Mouse (Mus musculus): ENCODE data around the gene Arsg. TPM values are rescaled to one million over a fixed set of nuclear protein-coding genes. Genes with fewer than 3 reads are reported as not detected.

Arsg gene
- polyA plus RNA-seq, 1 experiment from 2014 or later: 1.9 TPM

GRCm38 (mm10) chr11:109451169-109451568, 22.0 kb upstream of the Arsg start:
- Histone ChIP-seq H3K27me3 (ENCODE audit: control insufficient read depth, insufficient read depth, low read length) (no peaks in the 10 kb centered on the region), H3K27ac (replicated peaks; ENCODE audit: low read depth, low read length) (no peak overlapping the region), H3K4me1 (ENCODE audit: control insufficient read depth, insufficient read depth, low read length) (no peaks in the 10 kb centered on the region), H3K4me3 (ENCODE audit: low read depth, low read length) (no peak overlapping the region), H3K9me3 (replicated peaks; ENCODE audit: control insufficient read depth, low read length) (no peaks in the 10 kb centered on the region), H3K4me2 (ENCODE audit: low read depth, low read length) (no peak overlapping the region), H3K9ac (replicated peaks; ENCODE audit: low read length) (no peak overlapping the region), H3K36me3 (replicated peaks; ENCODE audit: control insufficient read depth, insufficient read depth, low read depth, low read length) (no peaks in the 10 kb centered on the region)
- DNase-seq (ENCODE audit: low spot score) (no peak), ATAC-seq (replicated peaks; ENCODE audit: insufficient number of reproducible peaks, low FRiP score, low TSS enrichment, low read depth) (no peak)
- WGBS: 82% methylated on average over 11 of the region's 11 CpGs

- Histone ChIP-seq H3K4me2 (ENCODE audit: low read depth, low read length) (no peak overlapping the region), H3K9me3 (replicated peaks; ENCODE audit: control insufficient read depth, low read length) (no peaks in the 10 kb centered on the region), H3K36me3 (replicated peaks; ENCODE audit: control insufficient read depth, insufficient read depth, low read depth, low read length) (no peaks in the 10 kb centered on the region), H3K27me3 (ENCODE audit: control insufficient read depth, insufficient read depth, low read length) (no peaks in the 10 kb centered on the region), H3K4me3 (ENCODE audit: low read depth, low read length) (no peak overlapping the region), H3K27ac (replicated peaks; ENCODE audit: low read depth, low read length) (no peak overlapping the region), H3K9ac (replicated peaks; ENCODE audit: low read length) (no peak overlapping the region), H3K4me1 (ENCODE audit: control insufficient read depth, insufficient read depth, low read length) (no peaks in the 10 kb centered on the region)
- 90% methylated on average over 5 of the region's 5 CpGs for WGBS
- ATAC-seq (replicated peaks; ENCODE audit: insufficient number of reproducible peaks, low FRiP score, low TSS enrichment, low read depth) (no peak), DNase-seq (ENCODE audit: low spot score) (no peak)
Observed at GRCm38 (mm10) chr11:109456261-109456660, 16.9 kb upstream of the Arsg start.

- no peak for ATAC-seq (replicated peaks; ENCODE audit: insufficient number of reproducible peaks, low FRiP score, low TSS enrichment, low read depth)
- 92% methylated on average over 11 of the region's 11 CpGs for WGBS
- Histone ChIP-seq H3K4me1 (ENCODE audit: control insufficient read depth, insufficient read depth, low read length) (no peaks in the 10 kb centered on the region), H3K9ac (replicated peaks; ENCODE audit: low read length) (no peak overlapping the region), H3K36me3 (replicated peaks; ENCODE audit: control insufficient read depth, insufficient read depth, low read depth, low read length) (no peaks in the 10 kb centered on the region), H3K27me3 (ENCODE audit: control insufficient read depth, insufficient read depth, low read length) (no peaks in the 10 kb centered on the region), H3K27ac (replicated peaks; ENCODE audit: low read depth, low read length) (no peak overlapping the region), H3K9me3 (replicated peaks; ENCODE audit: control insufficient read depth, low read length) (no peaks in the 10 kb centered on the region), H3K4me2 (ENCODE audit: low read depth, low read length) (no peak overlapping the region), H3K4me3 (ENCODE audit: low read depth, low read length) (no peak overlapping the region)
- DNase-seq (ENCODE audit: low spot score): no peak
Observed at GRCm38 (mm10) chr11:109458165-109458564, 15.0 kb upstream of the Arsg start.

- Histone ChIP-seq H3K27me3 (ENCODE audit: control insufficient read depth, insufficient read depth, low read length) (no peaks in the 10 kb centered on the region), H3K36me3 (replicated peaks; ENCODE audit: control insufficient read depth, insufficient read depth, low read depth, low read length) (no peaks in the 10 kb centered on the region)
Observed at GRCm38 (mm10) chr11:109460586-109460985, 12.6 kb upstream of the Arsg start.

GRCm38 (mm10) chr11:109465068-109465467, 8.1 kb upstream of the Arsg start:
- H3K4me2 ChIP-seq (ENCODE audit: low read depth, low read length): no peak overlapping the region
- no peak overlapping the region for H3K27ac ChIP-seq (replicated peaks; ENCODE audit: low read depth, low read length)
- H3K36me3 ChIP-seq (replicated peaks; ENCODE audit: control insufficient read depth, insufficient read depth, low read depth, low read length): no peaks in the 10 kb centered on the region
- no peaks in the 10 kb centered on the region for H3K9me3 ChIP-seq (replicated peaks; ENCODE audit: control insufficient read depth, low read length)
- H3K27me3 ChIP-seq (ENCODE audit: control insufficient read depth, insufficient read depth, low read length): no peaks in the 10 kb centered on the region
- no peak overlapping the region for H3K9ac ChIP-seq (replicated peaks; ENCODE audit: low read length)
- WGBS: 93% methylated on average over 4 of the region's 4 CpGs
- ATAC-seq (replicated peaks; ENCODE audit: insufficient number of reproducible peaks, low FRiP score, low TSS enrichment, low read depth) (no peak), DNase-seq (ENCODE audit: low spot score) (no peak)
- no peaks in the 10 kb centered on the region for H3K4me1 ChIP-seq (ENCODE audit: control insufficient read depth, insufficient read depth, low read length)
- H3K4me3 ChIP-seq (ENCODE audit: low read depth, low read length): no peak overlapping the region

More at GRCm38 (mm10) chr11:109460586-109460985, 12.6 kb upstream of the Arsg start:
- Histone ChIP-seq H3K27ac (replicated peaks; ENCODE audit: low read depth, low read length) (no peak overlapping the region), H3K4me3 (ENCODE audit: low read depth, low read length) (no peak overlapping the region), H3K4me2 (ENCODE audit: low read depth, low read length) (no peak overlapping the region), H3K4me1 (ENCODE audit: control insufficient read depth, insufficient read depth, low read length) (no peaks in the 10 kb centered on the region), H3K9me3 (replicated peaks; ENCODE audit: control insufficient read depth, low read length) (no peaks in the 10 kb centered on the region), H3K9ac (replicated peaks; ENCODE audit: low read length) (no peak overlapping the region)
- DNase-seq (ENCODE audit: low spot score) (no peak), ATAC-seq (replicated peaks; ENCODE audit: insufficient number of reproducible peaks, low FRiP score, low TSS enrichment, low read depth) (no peak)
- WGBS: 73% methylated on average over 5 of the region's 5 CpGs

- Histone ChIP-seq H3K9me3 (replicated peaks; ENCODE audit: control insufficient read depth, low read length) (no peaks in the 10 kb centered on the region), H3K4me1 (ENCODE audit: control insufficient read depth, insufficient read depth, low read length) (no peaks in the 10 kb centered on the region), H3K36me3 (replicated peaks; ENCODE audit: control insufficient read depth, insufficient read depth, low read depth, low read length) (no peaks in the 10 kb centered on the region), H3K4me2 (ENCODE audit: low read depth, low read length) (no peak overlapping the region), H3K27me3 (ENCODE audit: control insufficient read depth, insufficient read depth, low read length) (no peaks in the 10 kb centered on the region), H3K27ac (replicated peaks; ENCODE audit: low read depth, low read length) (no peak overlapping the region), H3K4me3 (ENCODE audit: low read depth, low read length) (no peak overlapping the region), H3K9ac (replicated peaks; ENCODE audit: low read length) (no peak overlapping the region)
- no peak for DNase-seq (ENCODE audit: low spot score)
- 77% methylated on average over 8 of the region's 8 CpGs for WGBS
- ATAC-seq (replicated peaks; ENCODE audit: insufficient number of reproducible peaks, low FRiP score, low TSS enrichment, low read depth): no peak
Observed at GRCm38 (mm10) chr11:109466987-109467386, 6.2 kb upstream of the Arsg start.

GRCm38 (mm10) chr11:109468133-109468532, 5.0 kb upstream of the Arsg start:
- DNase-seq (ENCODE audit: low spot score): no peak
- no peak overlapping the region for H3K9ac ChIP-seq (replicated peaks; ENCODE audit: low read length)
- H3K9me3 ChIP-seq (replicated peaks; ENCODE audit: control insufficient read depth, low read length): no peaks in the 10 kb centered on the region
- no peak overlapping the region for H3K4me2 ChIP-seq (ENCODE audit: low read depth, low read length)
- WGBS: 83% methylated on average over 5 of the region's 5 CpGs
- no peaks in the 10 kb centered on the region for H3K4me1 ChIP-seq (ENCODE audit: control insufficient read depth, insufficient read depth, low read length)
- no peak for ATAC-seq (replicated peaks; ENCODE audit: insufficient number of reproducible peaks, low FRiP score, low TSS enrichment, low read depth)
- no peak overlapping the region for H3K4me3 ChIP-seq (ENCODE audit: low read depth, low read length)
- no peaks in the 10 kb centered on the region for H3K27me3 ChIP-seq (ENCODE audit: control insufficient read depth, insufficient read depth, low read length)
- H3K36me3 ChIP-seq (replicated peaks; ENCODE audit: control insufficient read depth, insufficient read depth, low read depth, low read length): no peaks in the 10 kb centered on the region
- H3K27ac ChIP-seq (replicated peaks; ENCODE audit: low read depth, low read length): no peak overlapping the region

GRCm38 (mm10) chr11:109470170-109470569, 3.0 kb upstream of the Arsg start:
- DNase-seq (ENCODE audit: low spot score) (no peak), ATAC-seq (replicated peaks; ENCODE audit: insufficient number of reproducible peaks, low FRiP score, low TSS enrichment, low read depth) (no peak)
- Histone ChIP-seq H3K4me2 (ENCODE audit: low read depth, low read length) (no peak overlapping the region), H3K9me3 (replicated peaks; ENCODE audit: control insufficient read depth, low read length) (no peaks in the 10 kb centered on the region), H3K4me3 (ENCODE audit: low read depth, low read length) (no peak overlapping the region), H3K9ac (replicated peaks; ENCODE audit: low read length) (no peak overlapping the region), H3K4me1 (ENCODE audit: control insufficient read depth, insufficient read depth, low read length) (peaks cover 3% of the 10 kb centered on the region; the same call in 1 of the 2 replicates), H3K36me3 (replicated peaks; ENCODE audit: control insufficient read depth, insufficient read depth, low read depth, low read length) (no peaks in the 10 kb centered on the region), H3K27ac (replicated peaks; ENCODE audit: low read depth, low read length) (no peak overlapping the region), H3K27me3 (ENCODE audit: control insufficient read depth, insufficient read depth, low read length) (0 out of 2 replicates have a peak, but pooled peaks cover 5% of the 10 kb centered on the region)
- 65% methylated on average over 9 of the region's 9 CpGs for WGBS
